Mouse (Mus musculus) forebrain, embryonic 15.5 days (tissue): ENCODE results near the gene Shank3. TPM values are rescaled to one million over a fixed set of nuclear protein-coding genes. Genes with fewer than 3 reads are reported as not detected.

Source experiments
- ATAC-seq: fragments of 200-750 bp; cut with Nextera tagmentation; replicated peaks from 2 replicates; pipeline ENCODE4 v1.8.0; 2017; ENCODE audit warnings: mild to moderate bottlenecking, moderate TSS enrichment, moderate library complexity
- H3K27ac ChIP-seq: fragments of 300-500 bp; sonication (generic); replicated peaks from 2 replicates; pipeline ENCODE4 v1.5.1; 2015; ENCODE audit warnings: mild to moderate bottlenecking, inconsistent platforms
- H3K27me3 ChIP-seq: fragments of 300-500 bp; sonication (generic); 2 replicates; pipeline ENCODE4 v1.6.1; 2015; ENCODE audit warnings: inconsistent platforms
- H3K36me3 ChIP-seq: fragments of 300-500 bp; sonication (generic); 2 replicates; pipeline ENCODE4 v1.6.1; 2015; ENCODE audit warnings: mild to moderate bottlenecking, inconsistent platforms
- H3K4me1 ChIP-seq: fragments of 300-500 bp; sonication (generic); 2 replicates; pipeline ENCODE4 v1.6.1; 2015; ENCODE audit warnings: inconsistent platforms
- H3K4me2 ChIP-seq: fragments of 300-500 bp; sonication (generic); replicated peaks from 2 replicates; pipeline ENCODE4 v1.6.1; 2015; ENCODE audit warnings: mild to moderate bottlenecking, inconsistent platforms
- H3K4me3 ChIP-seq: fragments of 300-500 bp; sonication (generic); 2 replicates; pipeline ENCODE4 v1.5.1; 2015; ENCODE audit warnings: mild to moderate bottlenecking, inconsistent platforms
- H3K9ac ChIP-seq: fragments of 300-500 bp; sonication (generic); replicated peaks from 2 replicates; pipeline ENCODE4 v1.6.1; 2015; ENCODE audit warnings: mild to moderate bottlenecking, inconsistent platforms
- H3K9me3 ChIP-seq: fragments of 300-500 bp; sonication (generic); 2 replicates; pipeline ENCODE4 v1.6.1; 2016; ENCODE audit warnings: inconsistent platforms
- WGBS: fragments of 180-500 bp; shearing (Covaris S2); methylation state at CpG from one replicate; pipeline ENCODE4 v1.1.7; 2015; ENCODE audit warnings: mixed read lengths; 5-methylcytosine and 5-hydroxymethylcytosine counted together
- polyA plus RNA-seq: library from polyadenylated mRNA; unstranded; fragments of >200 nt; fragmentation: Nextera tagmentation; extraction: Ambion mirVana; gene quantifications from 2 replicates; pipeline ENCODE4 v1.2.1, GENCODE M21; 2015

The Shank3 gene
- polyA plus RNA-seq, 1 experiment from 2014 or later = 10.7 TPM

- H3K36me3 ChIP-seq = no peaks in the 10 kb centered on the region
- no peaks in the 10 kb centered on the region for H3K9me3 ChIP-seq
- H3K27me3 ChIP-seq = no peaks in the 10 kb centered on the region
- no peak overlapping the region for H3K27ac ChIP-seq
- no peak overlapping the region for H3K4me2 ChIP-seq
- H3K4me1 ChIP-seq = peaks cover 7% of the 10 kb centered on the region
- ATAC-seq = no peak
- no peak overlapping the region for H3K9ac ChIP-seq
- H3K4me3 ChIP-seq = no peak overlapping the region
- WGBS = 79% methylated on average over 8 of the region's 8 CpGs
Measured at GRCm38 (mm10) chr15:89480584-89480983, 18.8 kb upstream of the Shank3 start.

GRCm38 (mm10) chr15:89488182-89488581, 11.2 kb upstream of the Shank3 start:
- ATAC-seq = no peak
- Histone ChIP-seq H3K27ac (no peak overlapping the region), H3K9me3 (no peaks in the 10 kb centered on the region), H3K4me3 (no peak overlapping the region), H3K4me1 (no peaks in the 10 kb centered on the region), H3K27me3 (no peaks in the 10 kb centered on the region), H3K36me3 (no peaks in the 10 kb centered on the region), H3K4me2 (no peak overlapping the region), H3K9ac (no peak overlapping the region)
- WGBS = 84% methylated on average over 12 of the region's 12 CpGs

DNA sequence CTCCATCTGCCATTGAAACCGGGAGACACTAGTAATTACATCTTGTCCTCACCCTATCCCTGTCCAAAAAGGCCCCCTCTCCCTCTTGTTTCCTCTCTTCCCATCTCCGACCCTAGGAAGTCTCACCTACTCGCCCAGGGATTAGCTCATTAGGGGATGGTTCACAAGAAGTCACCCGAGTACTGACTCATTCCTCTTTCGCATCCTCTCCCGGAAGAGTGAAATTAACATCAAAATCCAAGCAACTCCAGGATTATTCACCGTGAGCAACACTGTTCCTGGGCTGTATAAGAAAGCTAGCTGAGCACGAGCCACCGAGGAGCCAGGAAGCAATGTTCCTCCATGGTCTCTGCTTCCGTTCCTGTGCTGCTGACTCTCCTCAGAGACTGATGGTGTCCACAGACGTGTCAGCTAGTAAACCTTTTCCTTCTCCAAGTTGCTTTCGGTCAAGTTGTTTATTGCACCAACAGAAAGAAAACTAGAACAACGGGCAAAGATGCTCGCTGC, 10.8 kb upstream of the Shank3 start:
- Histone ChIP-seq H3K4me2 (no peak overlapping the region), H3K9me3 (no peaks in the 10 kb centered on the region), H3K27me3 (no peaks in the 10 kb centered on the region), H3K4me3 (no peak overlapping the region), H3K4me1 (no peaks in the 10 kb centered on the region), H3K9ac (no peak overlapping the region), H3K27ac (no peak overlapping the region), H3K36me3 (no peaks in the 10 kb centered on the region)
- WGBS = 60% methylated on average over 14 of the region's 14 CpGs
- ATAC-seq = no peak

DNA sequence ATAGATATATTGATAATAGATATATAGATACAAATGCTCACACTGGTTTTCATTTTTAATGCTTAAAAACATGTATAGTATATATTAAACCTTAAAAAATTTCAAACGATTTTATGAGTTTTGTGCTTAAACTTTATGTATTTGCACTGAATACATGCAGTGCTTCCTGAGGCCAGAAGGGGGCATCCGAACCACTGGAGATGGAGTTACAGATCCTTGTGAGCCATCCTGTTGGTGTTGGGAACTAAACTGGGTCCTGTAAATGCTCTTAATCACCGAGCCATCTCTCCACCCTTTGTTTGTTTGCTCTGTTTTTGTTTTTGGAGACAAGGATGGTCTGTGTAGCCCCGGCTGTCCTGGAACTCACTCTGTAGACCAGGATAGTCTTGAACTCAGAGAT, 4.5 kb upstream of the Shank3 start:
- no peak overlapping the region for H3K27ac ChIP-seq
- ATAC-seq = no peak
- no peaks in the 10 kb centered on the region for H3K9me3 ChIP-seq
- peaks cover 7% of the 10 kb centered on the region; the same call in 1 of the 2 replicates for H3K27me3 ChIP-seq
- 84% methylated on average over 4 of the region's 4 CpGs for WGBS
- no peak overlapping the region for H3K4me2 ChIP-seq
- H3K9ac ChIP-seq = no peak overlapping the region
- H3K36me3 ChIP-seq = no peaks in the 10 kb centered on the region
- no peak overlapping the region for H3K4me3 ChIP-seq
- peaks cover 10% of the 10 kb centered on the region for H3K4me1 ChIP-seq

DNA sequence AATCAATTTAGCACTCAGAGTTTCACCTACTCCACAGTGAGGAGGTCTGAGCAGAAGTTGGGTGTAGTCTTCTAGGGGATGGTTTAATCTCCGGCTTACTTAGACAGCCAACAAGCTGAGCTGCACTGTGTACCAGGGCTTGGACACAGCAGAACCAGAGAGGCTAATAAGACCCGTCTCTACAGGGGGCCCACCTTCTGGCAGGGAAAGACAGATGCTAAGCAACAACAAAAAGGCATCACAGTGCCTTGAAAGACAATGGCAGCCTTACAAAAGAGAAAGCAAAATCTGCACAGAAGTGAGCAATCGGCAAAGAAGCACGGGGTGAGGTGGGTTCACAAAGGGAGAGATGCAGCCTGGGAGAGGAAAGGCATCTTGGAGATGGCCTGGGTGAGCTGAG, 3.3 kb upstream of the Shank3 start:
- Histone ChIP-seq H3K9ac (no peak overlapping the region), H3K4me1 (peaks cover 17% of the 10 kb centered on the region), H3K36me3 (no peaks in the 10 kb centered on the region), H3K27me3 (peaks cover 7% of the 10 kb centered on the region; the same call in 1 of the 2 replicates), H3K9me3 (no peaks in the 10 kb centered on the region), H3K4me3 (no peak overlapping the region), H3K27ac (no peak overlapping the region), H3K4me2 (no peak overlapping the region)
- 6% methylated on average over 4 of the region's 4 CpGs for WGBS
- no peak for ATAC-seq

GRCm38 (mm10) chr15:89496841-89497240, 2.6 kb upstream of the Shank3 start:
- H3K4me2 ChIP-seq = no peak overlapping the region
- WGBS = 19% methylated on average over 2 of the region's 2 CpGs
- H3K4me3 ChIP-seq = no peak overlapping the region

GRCm38 (mm10) chr15:89497391-89498048, 1.9 kb upstream of the Shank3 start:
- H3K27ac ChIP-seq = no peak overlapping the region
- H3K4me2 ChIP-seq = no peak overlapping the region
- WGBS = 26% methylated on average over 4 of the region's 4 CpGs
- no peak for ATAC-seq
- H3K9me3 ChIP-seq = no peaks in the 10 kb centered on the region
- no peaks in the 10 kb centered on the region for H3K36me3 ChIP-seq
- H3K4me3 ChIP-seq = no peak overlapping the region
- H3K4me1 ChIP-seq = peaks cover 17% of the 10 kb centered on the region
- H3K9ac ChIP-seq = no peak overlapping the region
- peaks cover 7% of the 10 kb centered on the region; the same call in 1 of the 2 replicates for H3K27me3 ChIP-seq

More at GRCm38 (mm10) chr15:89496841-89497240, 2.6 kb upstream of the Shank3 start:
- ATAC-seq = no peak
- peaks cover 17% of the 10 kb centered on the region for H3K4me1 ChIP-seq
- peaks cover 7% of the 10 kb centered on the region; the same call in 1 of the 2 replicates for H3K27me3 ChIP-seq
- H3K27ac ChIP-seq = no peak overlapping the region
- H3K9ac ChIP-seq = no peak overlapping the region
- no peaks in the 10 kb centered on the region for H3K36me3 ChIP-seq
- H3K9me3 ChIP-seq = no peaks in the 10 kb centered on the region

GRCm38 (mm10) chr15:89498049-89498960, 1.1 kb upstream of the Shank3 start:
- H3K9me3 ChIP-seq = no peaks in the 10 kb centered on the region
- H3K4me1 ChIP-seq = peaks cover 17% of the 10 kb centered on the region
- no peaks in the 10 kb centered on the region for H3K36me3 ChIP-seq
- peak overlapping the region; percentile 92 for H3K4me3 ChIP-seq
- peak overlapping the region; percentile 81 for H3K4me2 ChIP-seq
- peaks cover 7% of the 10 kb centered on the region; the same call in 1 of the 2 replicates for H3K27me3 ChIP-seq
- ATAC-seq = peak; percentile 38
- peak overlapping the region; percentile 76 for H3K27ac ChIP-seq
- WGBS = 3% methylated on average over 41 of the region's 41 CpGs
- peak overlapping the region; percentile 70 for H3K9ac ChIP-seq

GRCm38 (mm10) chr15:89499784-89500220, 379 bp downstream of the Shank3 start:
- peak overlapping the region; percentile 70 for H3K9ac ChIP-seq
- ATAC-seq = peak; percentile 79
- peak overlapping the region; percentile 81 for H3K4me2 ChIP-seq
- H3K9me3 ChIP-seq = no peaks in the 10 kb centered on the region
- H3K27ac ChIP-seq = peak overlapping the region; percentile 76
- peaks cover 4% of the 10 kb centered on the region; the same call in 1 of the 2 replicates for H3K36me3 ChIP-seq
- 2% methylated on average over 34 of the region's 60 CpGs for WGBS
- peak overlapping the region; percentile 92 for H3K4me3 ChIP-seq
- H3K27me3 ChIP-seq = peaks cover 7% of the 10 kb centered on the region; the same call in 1 of the 2 replicates
- H3K4me1 ChIP-seq = peaks cover 17% of the 10 kb centered on the region

- H3K9ac ChIP-seq = peak overlapping the region; percentile 70
- peaks cover 7% of the 10 kb centered on the region; the same call in 1 of the 2 replicates for H3K27me3 ChIP-seq
- under 1% methylated on average over 35 of the region's 35 CpGs for WGBS
- peak overlapping the region; percentile 81 for H3K4me2 ChIP-seq
- peaks cover 4% of the 10 kb centered on the region; the same call in 1 of the 2 replicates for H3K36me3 ChIP-seq
- peak; percentile 45 for ATAC-seq
- H3K4me1 ChIP-seq = peaks cover 17% of the 10 kb centered on the region
- no peaks in the 10 kb centered on the region for H3K9me3 ChIP-seq
- H3K27ac ChIP-seq = peak overlapping the region; percentile 76
- H3K4me3 ChIP-seq = peak overlapping the region; percentile 92
Measured at GRCm38 (mm10) chr15:89500221-89500791, 883 bp downstream of the Shank3 start.

DNA sequence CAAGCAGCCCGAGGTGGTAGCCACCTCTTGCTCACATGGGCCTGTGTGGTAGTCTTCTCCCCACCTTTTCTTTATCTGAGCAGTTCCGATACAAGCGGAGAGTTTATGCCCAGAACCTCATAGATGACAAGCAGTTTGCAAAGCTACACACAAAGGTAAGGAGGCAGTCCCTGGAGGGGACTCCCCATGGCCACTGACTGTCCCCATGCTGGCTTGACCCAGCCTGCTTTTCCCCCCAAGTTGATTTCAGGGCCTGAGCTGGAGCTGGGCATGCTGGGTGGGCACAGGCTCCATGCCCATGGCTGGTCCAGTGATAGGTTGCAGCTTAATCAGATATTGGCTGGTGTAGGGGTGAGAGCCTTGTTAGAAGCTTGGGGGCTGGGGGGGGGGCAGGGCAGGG, 1.9 kb downstream of the Shank3 start:
- Histone ChIP-seq H3K4me3 (no peak overlapping the region), H3K9ac (no peak overlapping the region), H3K4me1 (peaks cover 17% of the 10 kb centered on the region), H3K27me3 (peaks cover 7% of the 10 kb centered on the region; the same call in 1 of the 2 replicates), H3K4me2 (no peak overlapping the region), H3K9me3 (no peaks in the 10 kb centered on the region), H3K36me3 (peaks cover 4% of the 10 kb centered on the region; the same call in 1 of the 2 replicates), H3K27ac (no peak overlapping the region)
- 83% methylated on average over 3 of the region's 3 CpGs for WGBS
- ATAC-seq = no peak
